Mouse (Mus musculus) embryo, embryonic 10 days (tissue): Measurements from ENCODE around the gene C2cd2l.
"Not testable (repeated sequence)": the region's sequence is repeated elsewhere in the genome, so short reads cannot be mapped to it uniquely, and the experiment has no call there.

Experiments used
- DNase-seq: peaks from one replicate; pipeline ENCODE4 v3.0.0-alpha.2; 2015; ENCODE audit warnings: low spot score

The C2cd2l gene

GRCm38 (mm10) chr9:44319887-44320798 lies at the start of gene C2cd2l:
Gene C2cd2l, minus strand, starts transcription at chr9:44320285.
- DNase-seq = peak; percentile 96

- peak; percentile 26 for DNase-seq
Measured at GRCm38 (mm10) chr9:44364480-44364879, 44.4 kb upstream of the C2cd2l start.

- DNase-seq = not testable (repeated sequence)
Measured at GRCm38 (mm10) chr9:44361931-44362330, 41.8 kb upstream of the C2cd2l start.

GRCm38 (mm10) chr9:44361190-44361917 lies 41.3 kb upstream of the C2cd2l start, which contains the start of gene Vps11:
Gene Vps11, minus strand, starts transcription at chr9:44361670.
- DNase-seq = peak; percentile 99

GRCm38 (mm10) chr9:44357207-44357606 lies 37.1 kb upstream of the C2cd2l start:
- peak; percentile 45 for DNase-seq

GRCm38 (mm10) chr9:44353142-44353541 lies 33.1 kb upstream of the C2cd2l start:
- no peak for DNase-seq

- no peak for DNase-seq
Measured at GRCm38 (mm10) chr9:44352337-44352736, 32.3 kb upstream of the C2cd2l start.

GRCm38 (mm10) chr9:44351396-44351795 lies 31.3 kb upstream of the C2cd2l start:
- no peak for DNase-seq

- DNase-seq = no peak
Measured at GRCm38 (mm10) chr9:44348546-44348945, 28.5 kb upstream of the C2cd2l start.

- no peak for DNase-seq
Measured at GRCm38 (mm10) chr9:44347621-44348020, 27.5 kb upstream of the C2cd2l start.

- DNase-seq = no peak
Measured at GRCm38 (mm10) chr9:44347166-44347565, 27.1 kb upstream of the C2cd2l start.

GRCm38 (mm10) chr9:44345570-44346433 lies 25.7 kb upstream of the C2cd2l start:
- DNase-seq = no peak

GRCm38 (mm10) chr9:44343781-44344421 lies 23.8 kb upstream of the C2cd2l start, which contains the start of gene Hmbs:
Gene Hmbs, minus strand, starts transcription at chr9:44344228.
- peak; percentile 96 for DNase-seq

GRCm38 (mm10) chr9:44343290-44343689 lies 23.2 kb upstream of the C2cd2l start:
- peak; percentile 17 for DNase-seq

GRCm38 (mm10) chr9:44342605-44343004 lies 22.5 kb upstream of the C2cd2l start:
- no peak for DNase-seq

GRCm38 (mm10) chr9:44342173-44342572 lies 22.1 kb upstream of the C2cd2l start:
- DNase-seq = no peak

GRCm38 (mm10) chr9:44341487-44341886 lies 21.4 kb upstream of the C2cd2l start:
- no peak for DNase-seq

GRCm38 (mm10) chr9:44338574-44338973 lies 18.5 kb upstream of the C2cd2l start:
- no peak for DNase-seq

- peak; percentile 19 for DNase-seq
Measured at GRCm38 (mm10) chr9:44337436-44338169, 17.5 kb upstream of the C2cd2l start.

- DNase-seq = peak; percentile 24
Measured at GRCm38 (mm10) chr9:44336964-44337363, 16.9 kb upstream of the C2cd2l start.

GRCm38 (mm10) chr9:44336513-44336912 lies 16.4 kb upstream of the C2cd2l start:
- DNase-seq = not testable (repeated sequence)
